Mouse (Mus musculus): Measurements from ENCODE around the gene Rsph3b. TPM values are rescaled to one million over a fixed set of nuclear protein-coding genes. Genes with fewer than 3 reads are reported as not detected.
"Not testable (repeated sequence)": the region's sequence is repeated elsewhere in the genome, so short reads cannot be mapped to it uniquely, and the experiment has no call there.

Rsph3b gene
- polyA plus RNA-seq, 1 experiment from 2014 or later = 12.0 TPM

DNA sequence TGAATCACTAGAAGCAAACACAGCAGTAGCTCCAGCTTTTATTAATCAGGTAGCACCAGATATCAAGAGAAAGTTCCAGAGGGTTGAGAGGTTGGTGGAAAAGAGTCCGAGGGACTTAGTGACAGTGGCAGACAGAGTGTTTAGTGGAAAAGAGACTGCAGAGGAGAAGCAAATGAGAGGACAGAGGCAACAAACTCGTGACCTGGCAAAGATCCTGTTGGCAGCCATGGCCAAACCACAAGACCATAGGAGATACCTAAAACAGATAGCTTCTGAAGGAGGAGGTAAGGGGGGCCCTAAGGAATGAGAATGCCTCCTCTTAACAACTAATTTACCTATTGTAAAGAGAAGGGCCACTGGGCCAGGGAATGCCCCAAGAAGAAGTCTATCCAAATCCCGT lies 29.1 kb downstream of the Rsph3b start:
- H3K9ac ChIP-seq (ENCODE audit: low read depth, low read length); ATAC-seq (ENCODE audit: low read depth); H3K27ac ChIP-seq (ENCODE audit: low read length); H3K36me3 ChIP-seq (ENCODE audit: control insufficient read depth, insufficient read depth); H3K4me3 ChIP-seq (ENCODE audit: low read depth, low read length); H3K27me3 ChIP-seq (ENCODE audit: control insufficient read depth, insufficient read depth, low read depth, low read length); H3K4me1 ChIP-seq (ENCODE audit: control insufficient read depth, low read depth, low read length); H3K4me2 ChIP-seq (ENCODE audit: low read depth, low read length); H3K9me3 ChIP-seq (replicated peaks; ENCODE audit: control insufficient read depth, low read length): not testable (repeated sequence)
- WGBS (ENCODE audit: insufficient replicate concordance) = 44% methylated on average over 3 of the region's 3 CpGs

DNA sequence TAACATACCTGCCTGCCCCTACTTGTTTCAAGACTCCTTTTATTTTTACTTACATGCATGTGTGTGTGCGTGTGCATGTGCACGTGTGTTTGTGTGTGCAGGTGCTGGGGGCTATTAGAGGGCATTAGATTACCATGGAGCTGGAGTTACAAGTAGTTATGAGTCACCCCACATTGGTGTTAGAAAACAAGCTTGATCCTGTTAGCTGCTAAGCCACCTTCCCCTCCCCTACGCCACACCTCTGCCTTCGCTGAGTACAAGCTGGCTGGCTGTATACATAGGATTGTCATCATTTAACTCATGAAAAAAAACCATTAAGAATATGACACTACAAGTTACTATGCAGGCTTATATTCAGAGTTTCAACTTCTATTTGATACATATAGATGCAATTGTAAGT lies 33.2 kb downstream of the Rsph3b start:
- H3K27ac ChIP-seq (ENCODE audit: low read length); H3K4me2 ChIP-seq (ENCODE audit: low read depth, low read length); H3K36me3 ChIP-seq (ENCODE audit: control insufficient read depth, insufficient read depth); ATAC-seq (ENCODE audit: low read depth); H3K9me3 ChIP-seq (replicated peaks; ENCODE audit: control insufficient read depth, low read length); H3K27me3 ChIP-seq (ENCODE audit: control insufficient read depth, insufficient read depth, low read depth, low read length); H3K4me3 ChIP-seq (ENCODE audit: low read depth, low read length); H3K9ac ChIP-seq (ENCODE audit: low read depth, low read length); H3K4me1 ChIP-seq (ENCODE audit: control insufficient read depth, low read depth, low read length): not testable (repeated sequence)
- WGBS (ENCODE audit: insufficient replicate concordance) = 69% methylated on average over 2 of the region's 4 CpGs

DNA sequence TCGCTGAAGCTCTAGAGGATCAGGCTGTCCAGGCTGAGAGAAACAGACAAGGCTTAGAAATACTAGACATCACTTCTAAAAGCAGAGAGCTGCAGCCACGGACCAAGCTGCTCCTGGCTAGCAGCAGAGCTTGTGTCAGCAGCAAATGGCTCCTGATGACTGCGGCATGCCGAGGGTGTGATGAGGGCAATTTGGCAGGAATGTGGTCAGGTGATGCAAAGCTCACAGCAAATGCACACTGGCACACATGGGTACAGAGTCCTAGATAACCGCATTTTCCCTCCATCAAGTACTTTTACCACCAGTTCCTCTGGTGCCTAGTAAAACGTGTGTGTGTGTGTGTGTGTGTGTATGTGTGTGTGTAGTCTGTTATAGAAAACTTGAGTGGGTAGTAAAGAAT lies 34.4 kb downstream of the Rsph3b start:
- not testable (repeated sequence) for ATAC-seq (ENCODE audit: low read depth); H3K4me3 ChIP-seq (ENCODE audit: low read depth, low read length); H3K9me3 ChIP-seq (replicated peaks; ENCODE audit: control insufficient read depth, low read length); H3K36me3 ChIP-seq (ENCODE audit: control insufficient read depth, insufficient read depth); H3K4me2 ChIP-seq (ENCODE audit: low read depth, low read length); H3K27me3 ChIP-seq (ENCODE audit: control insufficient read depth, insufficient read depth, low read depth, low read length); H3K9ac ChIP-seq (ENCODE audit: low read depth, low read length); H3K27ac ChIP-seq (ENCODE audit: low read length); H3K4me1 ChIP-seq (ENCODE audit: control insufficient read depth, low read depth, low read length)
- 38% methylated on average over 1 of the region's 6 CpGs for WGBS (ENCODE audit: insufficient replicate concordance)

DNA sequence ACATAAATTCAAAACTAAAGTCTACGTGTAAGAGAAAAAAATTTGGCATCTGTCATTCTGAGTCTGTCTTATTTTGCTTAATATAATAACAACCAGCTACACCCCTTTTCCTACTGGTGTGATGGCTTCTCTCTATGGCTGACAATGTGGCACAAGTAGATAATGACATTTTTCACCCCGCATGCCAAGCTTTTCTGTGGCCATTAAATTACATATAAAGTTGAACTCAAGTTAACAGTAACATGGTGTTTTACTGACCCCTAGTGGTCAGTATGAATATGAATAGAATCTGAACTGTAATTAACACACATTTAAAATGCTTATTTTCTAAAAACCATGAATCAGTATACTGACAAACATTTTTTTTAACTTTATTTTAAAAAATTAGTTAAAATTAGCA lies 48.1 kb downstream of the Rsph3b start:
- not testable (repeated sequence) for H3K4me1 ChIP-seq (ENCODE audit: control insufficient read depth, low read depth, low read length); H3K27me3 ChIP-seq (ENCODE audit: control insufficient read depth, insufficient read depth, low read depth, low read length); H3K4me3 ChIP-seq (ENCODE audit: low read depth, low read length); H3K9me3 ChIP-seq (replicated peaks; ENCODE audit: control insufficient read depth, low read length); H3K9ac ChIP-seq (ENCODE audit: low read depth, low read length); H3K4me2 ChIP-seq (ENCODE audit: low read depth, low read length); H3K27ac ChIP-seq (ENCODE audit: low read length); ATAC-seq (ENCODE audit: low read depth); H3K36me3 ChIP-seq (ENCODE audit: control insufficient read depth, insufficient read depth)
- WGBS (ENCODE audit: insufficient replicate concordance) = 65% methylated on average over 1 of the region's 2 CpGs

DNA sequence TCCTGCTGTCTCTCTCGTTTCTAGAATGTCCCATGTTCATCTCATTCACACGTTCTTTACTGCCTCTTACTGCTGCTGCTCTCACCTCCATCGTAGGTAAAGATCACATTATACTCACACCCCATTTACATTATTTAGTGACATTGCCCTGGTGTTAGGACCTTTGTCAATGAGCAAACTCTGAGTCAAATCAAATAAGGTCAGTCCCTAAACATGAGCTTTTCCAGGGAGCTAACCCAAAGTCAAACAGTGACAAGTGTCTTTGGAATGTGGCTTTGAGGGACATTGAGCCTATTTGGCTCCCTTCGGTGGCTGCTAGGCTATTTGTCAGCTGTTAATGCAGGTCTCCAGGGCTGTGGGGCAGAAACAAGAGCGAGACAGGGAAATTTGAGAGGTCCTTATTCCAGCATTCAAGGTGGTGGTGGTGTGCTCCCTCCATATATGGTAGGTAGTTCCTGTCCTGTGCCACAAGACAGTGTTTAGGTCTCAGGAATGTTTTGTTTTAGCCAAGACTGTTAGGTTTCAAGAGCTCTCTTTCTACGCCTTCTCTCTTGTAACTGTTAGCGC lies 50.4 kb downstream of the Rsph3b start:
- not testable (repeated sequence) for H3K4me1 ChIP-seq (ENCODE audit: control insufficient read depth, low read depth, low read length); H3K4me3 ChIP-seq (ENCODE audit: low read depth, low read length); H3K36me3 ChIP-seq (ENCODE audit: control insufficient read depth, insufficient read depth); H3K27me3 ChIP-seq (ENCODE audit: control insufficient read depth, insufficient read depth, low read depth, low read length); H3K27ac ChIP-seq (ENCODE audit: low read length); H3K9ac ChIP-seq (ENCODE audit: low read depth, low read length); H3K4me2 ChIP-seq (ENCODE audit: low read depth, low read length); H3K9me3 ChIP-seq (replicated peaks; ENCODE audit: control insufficient read depth, low read length)
- WGBS (ENCODE audit: insufficient replicate concordance) = 47% methylated on average over 7 of the region's 7 CpGs
- peak; percentile 27; the same call in 1 of the 2 replicates for ATAC-seq (ENCODE audit: low read depth)

DNA sequence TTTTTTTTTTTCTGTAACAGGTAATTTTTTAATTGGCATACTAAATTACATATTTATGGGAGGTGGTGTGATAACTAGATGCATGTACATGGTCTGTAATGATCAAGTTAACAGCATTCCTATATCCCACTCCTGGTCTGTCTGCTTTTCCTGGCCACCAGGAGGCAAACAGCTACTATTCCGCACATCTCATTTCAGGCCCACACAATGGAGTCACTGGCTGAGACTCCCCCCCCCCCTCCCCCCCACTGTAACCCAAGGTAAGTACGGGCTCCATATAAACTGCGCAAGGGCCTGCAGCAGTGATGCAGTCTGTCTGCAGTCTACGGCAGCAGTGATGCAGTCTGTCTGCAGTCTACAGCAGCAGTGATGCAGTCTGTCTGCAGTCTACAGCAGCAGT lies 51.7 kb downstream of the Rsph3b start:
- Histone ChIP-seq H3K4me2 (ENCODE audit: low read depth, low read length) (no peak overlapping the region), H3K27ac (ENCODE audit: low read length) (no peak overlapping the region), H3K4me3 (ENCODE audit: low read depth, low read length) (no peak overlapping the region), H3K27me3 (ENCODE audit: control insufficient read depth, insufficient read depth, low read depth, low read length) (no peaks in the 10 kb centered on the region), H3K9me3 (replicated peaks; ENCODE audit: control insufficient read depth, low read length) (no peaks in the 10 kb centered on the region), H3K4me1 (ENCODE audit: control insufficient read depth, low read depth, low read length) (no peaks in the 10 kb centered on the region), H3K9ac (ENCODE audit: low read depth, low read length) (no peak overlapping the region), H3K36me3 (ENCODE audit: control insufficient read depth, insufficient read depth) (no peaks in the 10 kb centered on the region)
- no peak for ATAC-seq (ENCODE audit: low read depth)
- 81% methylated on average over 4 of the region's 4 CpGs for WGBS (ENCODE audit: insufficient replicate concordance)

DNA sequence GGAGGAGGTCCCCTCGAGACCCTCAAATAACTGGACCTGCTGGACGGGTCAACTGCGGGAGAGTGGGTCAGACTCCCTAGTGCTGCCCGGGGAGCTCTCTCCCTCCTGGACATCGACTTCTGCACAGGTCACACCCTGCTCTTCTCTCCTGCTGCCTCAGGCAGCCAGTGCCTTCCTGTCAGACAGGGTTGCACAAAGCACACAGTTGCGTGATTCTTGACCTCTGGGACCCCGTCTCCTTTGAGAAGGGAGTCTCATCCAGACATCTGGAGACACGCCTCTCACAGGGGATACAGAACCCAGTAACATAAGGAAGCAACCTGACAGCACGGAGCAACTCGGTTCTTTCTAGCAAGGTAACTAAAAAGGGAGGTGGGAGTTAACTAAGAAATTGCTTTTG lies 55.1 kb downstream of the Rsph3b start:
- H3K9me3 ChIP-seq (replicated peaks; ENCODE audit: control insufficient read depth, low read length) = no peaks in the 10 kb centered on the region
- H3K27me3 ChIP-seq (ENCODE audit: control insufficient read depth, insufficient read depth, low read depth, low read length) = no peaks in the 10 kb centered on the region
- ATAC-seq (ENCODE audit: low read depth) = 0 out of 2 replicates have a peak, but pooled peaks have one; percentile 30
- 63% methylated on average over 10 of the region's 10 CpGs for WGBS (ENCODE audit: insufficient replicate concordance)
- no peaks in the 10 kb centered on the region for H3K4me1 ChIP-seq (ENCODE audit: control insufficient read depth, low read depth, low read length)
- no peak overlapping the region for H3K4me3 ChIP-seq (ENCODE audit: low read depth, low read length)
- H3K36me3 ChIP-seq (ENCODE audit: control insufficient read depth, insufficient read depth) = no peaks in the 10 kb centered on the region
- no peak overlapping the region for H3K27ac ChIP-seq (ENCODE audit: low read length)
- H3K4me2 ChIP-seq (ENCODE audit: low read depth, low read length) = no peak overlapping the region
- no peak overlapping the region for H3K9ac ChIP-seq (ENCODE audit: low read depth, low read length)

DNA sequence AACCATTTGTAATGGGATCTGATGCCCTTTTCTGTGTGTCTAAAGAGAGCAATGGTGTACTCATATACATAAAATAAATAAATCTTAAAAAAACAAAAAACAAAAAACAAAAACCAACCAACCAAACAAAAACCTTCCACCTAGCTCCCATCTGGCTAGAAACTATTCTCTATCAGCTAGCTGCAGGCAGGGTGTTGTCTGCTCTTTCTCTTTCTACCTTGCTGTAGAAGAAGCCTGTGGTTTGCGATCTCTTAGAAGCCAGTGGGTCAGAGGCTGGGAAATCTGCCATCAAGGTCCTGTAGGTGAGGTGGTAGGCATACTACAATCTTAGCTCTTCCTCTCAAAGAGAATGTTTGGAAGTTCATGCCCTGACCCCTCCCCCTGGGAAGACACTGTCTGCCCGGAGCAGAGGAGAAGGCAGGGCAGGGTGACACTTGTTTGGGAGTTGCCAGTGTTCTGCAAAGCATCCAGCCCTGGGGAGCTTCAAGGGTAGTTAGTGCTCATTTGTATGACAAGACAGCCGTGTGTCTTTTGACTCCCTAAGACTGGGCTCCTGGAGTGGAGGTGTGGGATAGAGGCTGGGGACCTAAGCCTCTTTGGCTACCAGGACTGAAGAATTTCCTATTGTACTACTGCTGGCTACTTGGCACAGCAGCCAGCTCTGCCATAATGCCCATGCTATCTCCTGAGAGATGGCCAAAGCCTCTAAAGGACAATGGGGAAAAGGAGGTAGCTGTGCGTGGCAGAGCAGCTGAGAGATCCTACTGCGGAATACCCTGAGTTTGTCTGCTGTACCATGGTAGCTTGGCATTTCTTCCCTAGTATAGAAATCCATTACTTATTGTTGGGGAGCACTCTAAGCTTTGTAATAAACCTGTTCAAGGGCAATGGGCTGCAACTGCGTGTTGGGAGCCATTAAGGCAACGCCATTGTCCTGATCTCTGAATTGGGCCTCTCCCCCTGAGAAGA lies 56.2 kb downstream of the Rsph3b start:
- ATAC-seq (ENCODE audit: low read depth) = no peak
- H3K27me3 ChIP-seq (ENCODE audit: control insufficient read depth, insufficient read depth, low read depth, low read length) = no peaks in the 10 kb centered on the region

DNA sequence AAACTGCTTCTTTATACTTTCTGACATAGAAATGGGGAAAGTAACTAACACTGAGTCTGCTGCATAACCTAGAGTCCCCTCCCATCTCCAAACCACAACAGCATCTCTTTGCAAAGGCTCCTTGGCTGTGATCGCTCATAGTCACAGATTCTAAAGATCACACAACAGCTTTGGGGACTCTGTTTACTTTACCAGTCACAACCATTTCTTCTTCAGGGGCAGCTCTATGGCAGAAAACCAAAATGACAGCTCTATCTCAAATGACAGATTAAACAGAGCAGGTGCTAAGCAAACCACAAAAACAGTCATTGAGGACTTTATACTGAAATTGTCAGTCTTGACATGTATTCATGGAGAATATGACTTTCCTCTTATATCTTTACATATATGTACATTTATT lies 62.0 kb downstream of the Rsph3b start:
- no peak overlapping the region for H3K27ac ChIP-seq (ENCODE audit: low read length)
- H3K4me2 ChIP-seq (ENCODE audit: low read depth, low read length) = no peak overlapping the region
- no peaks in the 10 kb centered on the region for H3K9me3 ChIP-seq (replicated peaks; ENCODE audit: control insufficient read depth, low read length)
- H3K9ac ChIP-seq (ENCODE audit: low read depth, low read length) = no peak overlapping the region
- 16% methylated on average over 1 of the region's 1 CpGs for WGBS (ENCODE audit: insufficient replicate concordance)
- H3K36me3 ChIP-seq (ENCODE audit: control insufficient read depth, insufficient read depth) = no peaks in the 10 kb centered on the region
- ATAC-seq (ENCODE audit: low read depth) = no peak
- no peaks in the 10 kb centered on the region for H3K27me3 ChIP-seq (ENCODE audit: control insufficient read depth, insufficient read depth, low read depth, low read length)
- H3K4me1 ChIP-seq (ENCODE audit: control insufficient read depth, low read depth, low read length) = no peaks in the 10 kb centered on the region
- no peak overlapping the region for H3K4me3 ChIP-seq (ENCODE audit: low read depth, low read length)

More for the DNA sequence above, 56.2 kb downstream of the Rsph3b start:
- Histone ChIP-seq H3K36me3 (ENCODE audit: control insufficient read depth, insufficient read depth) (no peaks in the 10 kb centered on the region), H3K27ac (ENCODE audit: low read length) (no peak overlapping the region), H3K9me3 (replicated peaks; ENCODE audit: control insufficient read depth, low read length) (no peaks in the 10 kb centered on the region), H3K4me3 (ENCODE audit: low read depth, low read length) (no peak overlapping the region), H3K4me2 (ENCODE audit: low read depth, low read length) (no peak overlapping the region), H3K4me1 (ENCODE audit: control insufficient read depth, low read depth, low read length) (no peaks in the 10 kb centered on the region), H3K9ac (ENCODE audit: low read depth, low read length) (no peak overlapping the region)
- WGBS (ENCODE audit: insufficient replicate concordance) = 67% methylated on average over 7 of the region's 7 CpGs
